Mouse (Mus musculus) cerebellum, adult 2 months (tissue): ENCODE measurements at regions not wholly inside any gene's neighbourhood (a gene's known extent, or its start where the extent isn't known, plus 50 kb on each side); places are given as distances from the start of the nearest gene placed in this dataset.

Experiments used
- CTCF ChIP-seq: fragments of 200-500 bp; IDR thresholded peaks from 2 replicates; pipeline ENCODE4 v1.5.1; 2011; ENCODE audit warnings: low read depth, mild to moderate bottlenecking, control low read depth, low read length, moderate library complexity, borderline replicate concordance; ENCODE audit not compliant: insufficient read depth
- POLR2A ChIP-seq: fragments of 200-500 bp; IDR thresholded peaks from 2 replicates; pipeline ENCODE4 v1.6.1; 2011; ENCODE audit warnings: low read length, control low read depth, borderline replicate concordance; ENCODE audit not compliant: insufficient read depth

DNA sequence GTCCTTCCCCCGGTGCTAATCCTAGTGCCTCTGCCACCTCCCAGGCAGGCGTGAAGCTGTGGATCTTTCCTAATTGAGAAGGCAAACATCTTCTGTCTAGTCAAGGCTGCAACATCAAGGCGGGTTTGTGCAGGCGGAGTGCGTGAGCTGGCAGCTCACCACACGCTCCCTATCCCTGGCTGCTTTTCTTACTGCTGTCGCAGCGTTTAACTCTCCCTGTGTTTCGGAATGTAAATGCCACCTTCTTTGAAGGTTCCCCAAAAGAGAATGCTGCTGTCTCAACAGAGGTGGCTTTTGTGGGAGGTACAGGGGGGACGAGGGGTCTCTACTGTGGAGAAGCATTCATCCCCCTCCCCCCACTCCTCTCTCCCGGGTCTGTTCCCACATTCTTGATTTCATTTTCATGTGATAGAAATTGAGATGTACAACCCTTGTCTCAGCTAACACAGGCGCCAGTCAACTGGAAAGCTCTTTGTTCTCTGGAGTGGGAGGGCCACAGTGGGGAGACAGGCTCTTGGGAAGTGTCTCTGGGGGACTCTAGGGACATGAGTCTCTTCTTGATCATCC is 243.3 kb upstream of the Csf3r start:
- TF ChIP-seq CTCF (no peak), POLR2A (no peak)
